Mouse (Mus musculus) liver, adult 2 months (tissue): ENCODE data around the gene Nim1k.

Experiments used
- CTCF ChIP-seq: fragments of 200-500 bp; IDR thresholded peaks from 2 replicates; pipeline ENCODE4 v1.5.1; 2011; ENCODE audit warnings: low read depth, low read length, control low read depth
- POLR2A ChIP-seq: fragments of 200-500 bp; IDR thresholded peaks from 2 replicates; pipeline ENCODE4 v1.6.1; 2011; ENCODE audit warnings: low read length, control low read depth; ENCODE audit not compliant: insufficient read depth; ENCODE audit errors: extremely low read depth

- TF ChIP-seq CTCF (no peak), POLR2A (no peak)
Observed at GRCm38 (mm10) chr13:119678794-119679193, 76.9 kb downstream of the Nim1k start.
